ENCODE assay signal across 7 mouse cellular contexts in genomic region chr2:20618396-20618795, GRCm38 (mm10).
"Had no signal": no experiment of that assay in that cellular context is flagged by ENCODE, and none has a peak within 500 bp of the region (broad histone marks: within the 10 kb centered on the region; RNA-seq: fewer than 3 reads in every experiment).

No protein-coding gene starts in this region.

- DNase-seq: kidney, postnatal 14 days; lung, embryonic 14.5 days; lung, postnatal 10 days; lung, postnatal 4 days; midbrain, embryonic 14.5 days; thymus, postnatal 4 days had no signal

- ATAC-seq: liver, embryonic 12.5 days had no signal
